Mouse (Mus musculus) right cerebral cortex, adult 2 months (tissue): ENCODE measurements around the gene Lrrc38.
A peak's percentile ranks its signal among the peaks of the same experiment; 100 is the strongest.
"Not testable (repeated sequence)": the region's sequence is repeated elsewhere in the genome, so short reads cannot be mapped to it uniquely, and the experiment has no call there.

ENCODE experiments used
- DNase-seq, 2 experiments: peaks; one replicate each; pipeline ENCODE4 v3.0.0; 2021 to 2022; ENCODE audit warnings: low spot score in 2 of 2

Gene Lrrc38

GRCm38 (mm10) chr4:143349484-143349906 is at the start of gene Lrrc38:
TSS of gene Lrrc38 (plus strand) at chr4:143349757.
- DNase-seq = no peak

DNA sequence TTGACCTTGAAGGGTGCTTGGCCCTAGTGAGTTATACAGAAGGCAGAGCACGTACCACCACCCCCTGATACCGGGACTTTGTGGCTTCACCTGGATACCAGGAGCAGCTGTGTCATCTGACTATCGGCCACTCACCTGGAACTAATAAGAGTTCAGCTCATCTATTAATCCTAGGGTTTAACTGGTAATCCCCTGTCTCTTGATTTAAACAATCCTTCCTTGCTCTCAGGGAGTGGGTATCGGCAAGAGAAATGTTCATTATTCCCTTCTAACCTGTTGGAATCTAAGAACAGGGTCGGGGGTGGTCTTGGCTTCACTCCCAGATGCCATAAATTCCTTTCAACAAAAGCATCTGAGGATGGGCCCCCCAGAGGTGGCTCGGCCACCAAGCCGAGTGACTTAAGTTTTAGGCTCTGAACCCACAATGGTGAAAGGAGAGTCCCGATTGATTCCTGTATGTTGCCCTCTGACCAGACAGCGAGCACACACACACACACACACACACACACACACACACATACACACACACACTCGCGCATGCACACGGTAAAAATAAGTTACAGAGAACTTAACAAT is 49.4 kb upstream of the Lrrc38 start:
- DNase-seq = no peak

GRCm38 (mm10) chr4:143301042-143301441 is 48.5 kb upstream of the Lrrc38 start:
- no peak for DNase-seq

GRCm38 (mm10) chr4:143301875-143302274 is 47.7 kb upstream of the Lrrc38 start:
- DNase-seq = no peak

DNA sequence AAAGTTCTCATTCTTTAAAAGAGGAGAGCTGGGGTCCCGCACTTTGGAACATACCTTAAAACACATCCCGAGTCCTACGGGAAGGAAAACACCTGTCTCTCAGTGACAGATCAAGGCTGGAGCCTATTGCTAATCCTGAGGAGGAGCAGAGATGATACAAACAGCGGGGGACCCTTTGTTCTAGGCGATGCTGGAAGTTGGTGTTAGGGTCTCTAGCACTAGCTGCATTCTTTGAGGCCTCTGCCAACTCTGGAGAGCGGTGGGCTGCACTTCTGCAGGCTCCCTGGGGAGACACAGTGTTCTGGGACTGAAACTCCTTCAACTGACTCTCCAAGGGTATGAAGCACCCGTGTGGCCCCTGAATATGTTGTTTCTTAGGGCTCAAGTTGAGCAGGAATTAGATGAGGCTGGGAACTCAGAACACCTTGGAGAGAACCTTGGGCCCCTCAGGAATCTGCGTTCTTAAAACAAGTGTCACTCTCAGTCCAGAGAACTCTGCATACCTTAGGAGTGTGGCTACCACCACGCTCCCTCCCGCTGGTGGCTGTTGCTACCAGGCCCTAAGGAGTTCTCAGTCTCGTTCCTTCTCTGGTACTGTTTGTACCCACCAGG is 47.2 kb upstream of the Lrrc38 start:
- DNase-seq = no peak

DNA sequence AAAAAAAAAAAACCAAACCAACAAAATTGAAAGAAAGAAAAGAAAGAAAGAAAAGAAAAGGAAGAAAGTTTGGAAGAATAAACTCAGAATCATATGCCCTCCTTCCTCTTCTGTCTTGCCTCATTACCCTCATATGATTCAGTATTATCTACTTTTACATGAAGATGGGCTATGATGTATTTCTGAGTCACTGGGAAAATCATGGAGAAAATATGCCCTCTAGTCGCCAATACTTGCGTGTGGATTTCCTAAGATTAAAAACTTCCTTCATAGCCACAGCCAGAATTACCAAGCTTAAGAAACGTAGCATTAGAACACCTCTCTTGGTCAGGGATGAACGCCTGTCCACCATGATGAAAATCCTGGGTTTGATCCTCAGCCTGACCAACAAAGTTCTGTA is 44.5 kb upstream of the Lrrc38 start:
- no peak for DNase-seq

GRCm38 (mm10) chr4:143305987-143306772 is 43.4 kb upstream of the Lrrc38 start:
- no peak for DNase-seq

DNA sequence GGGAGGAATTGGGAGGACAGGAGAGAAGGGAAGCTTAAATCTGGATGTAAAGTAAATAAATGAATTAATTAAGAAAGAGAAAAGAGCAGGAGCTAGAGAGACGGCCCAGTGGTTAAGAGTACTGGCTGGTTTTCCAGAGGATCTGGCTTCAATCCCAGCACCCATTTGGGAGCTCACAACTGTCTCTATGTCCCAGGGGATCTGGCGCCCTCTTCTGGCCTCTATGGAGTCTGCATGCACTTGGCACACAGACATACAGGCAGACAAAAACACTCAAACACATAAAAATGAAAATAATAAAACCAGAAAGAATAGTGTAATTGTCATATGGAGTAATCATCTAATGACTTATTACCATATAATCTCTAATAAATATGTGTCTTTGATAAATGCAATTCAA is 38.2 kb upstream of the Lrrc38 start:
- DNase-seq = peak in 1 of 2 experiments; percentile 44

DNA sequence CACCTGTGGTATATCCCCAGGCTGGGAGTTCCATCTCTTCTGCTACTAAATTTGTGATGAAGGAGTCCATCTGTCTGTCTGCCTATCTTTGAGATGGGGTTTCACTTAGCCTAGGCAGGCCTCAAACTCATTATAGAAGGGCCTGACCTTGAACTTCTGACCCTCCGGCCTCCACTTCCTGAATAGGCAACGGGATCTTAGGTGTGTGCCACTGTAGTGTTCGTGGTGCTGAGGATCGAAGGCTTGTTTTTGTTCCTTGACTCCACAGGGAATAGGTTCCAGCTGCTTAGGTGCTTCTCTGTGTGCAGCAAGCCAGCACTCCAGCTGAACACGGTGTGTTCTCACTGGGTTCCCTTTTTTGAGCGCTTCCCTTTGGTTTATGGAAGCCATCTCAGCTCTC is 36.3 kb upstream of the Lrrc38 start:
- DNase-seq = no peak

DNA sequence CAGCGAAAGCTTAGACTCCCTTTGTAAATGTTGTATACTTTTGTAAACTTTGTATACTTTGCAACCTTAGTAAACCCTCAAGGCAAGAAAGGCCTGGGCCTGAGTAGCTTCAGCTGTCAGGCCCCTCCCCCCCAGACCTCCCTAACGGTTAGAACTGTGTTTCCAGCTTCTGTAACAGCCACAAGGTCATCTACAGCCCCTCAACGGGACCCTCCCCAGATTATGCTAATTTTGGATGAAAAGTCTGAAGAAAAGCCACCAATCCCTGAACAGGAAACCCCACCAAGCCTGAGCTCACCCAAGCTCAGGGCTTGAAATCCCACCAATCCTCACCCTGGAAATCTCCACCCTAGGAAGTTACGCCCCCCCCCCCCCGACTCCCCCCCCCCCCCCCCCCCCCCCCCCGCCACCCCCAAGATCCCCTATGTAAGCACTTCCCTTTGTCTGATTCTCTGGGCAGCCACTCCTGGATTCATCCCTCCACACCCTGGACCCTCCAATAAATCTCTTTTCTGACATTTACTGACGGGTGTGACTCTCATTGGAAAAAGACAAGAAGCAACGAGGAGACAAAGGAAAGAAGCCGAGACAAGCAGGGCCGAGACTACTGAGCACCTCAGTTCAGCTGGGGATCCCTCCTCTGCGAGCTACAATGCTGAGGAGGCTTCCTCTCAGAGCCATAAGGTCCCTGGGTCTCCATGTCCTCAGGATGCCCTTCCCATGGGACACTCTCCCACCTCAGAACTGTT is 25.2 kb upstream of the Lrrc38 start:
- no peak for DNase-seq

- no peak for DNase-seq
Observed at GRCm38 (mm10) chr4:143324925-143325624, 24.5 kb upstream of the Lrrc38 start.

DNA sequence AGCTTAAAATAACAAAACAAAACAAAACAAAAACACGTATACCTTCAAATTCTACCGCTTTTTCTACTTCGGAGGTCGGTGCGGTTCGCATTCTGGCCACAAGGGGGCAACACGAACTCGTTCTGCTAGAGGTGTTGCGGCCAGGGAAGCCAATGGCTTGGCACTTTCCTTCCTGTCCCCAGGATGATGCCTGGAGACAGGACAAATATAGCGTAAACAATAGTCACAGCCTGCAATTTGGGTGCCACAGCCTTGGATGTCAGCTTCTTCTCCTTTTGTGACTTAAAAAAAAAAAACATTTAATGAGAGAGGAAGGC is 24.0 kb upstream of the Lrrc38 start:
- peak; percentile 90 for DNase-seq

DNA sequence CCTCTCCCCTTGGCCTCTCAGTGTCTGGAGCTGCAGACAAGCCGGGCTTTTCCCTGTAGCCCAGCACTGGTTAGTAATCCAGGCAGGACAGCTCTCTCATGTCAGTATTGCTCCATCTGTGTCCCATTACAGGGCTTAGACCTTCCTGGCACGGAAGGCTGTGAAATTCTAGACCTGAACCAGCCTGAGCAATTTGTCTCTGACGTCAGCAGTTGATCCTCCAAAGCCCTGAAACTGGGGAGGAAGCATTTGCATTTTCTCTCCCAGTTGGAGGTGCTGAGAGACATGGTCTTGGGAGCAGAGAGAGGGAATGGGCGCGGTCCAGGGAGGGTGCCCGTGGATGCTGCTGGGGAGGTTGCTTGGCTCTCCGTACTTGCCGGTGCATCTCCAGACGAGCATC is 19.0 kb upstream of the Lrrc38 start:
- DNase-seq = no peak

- DNase-seq = no peak
Observed at GRCm38 (mm10) chr4:143331787-143332186, 17.8 kb upstream of the Lrrc38 start.

GRCm38 (mm10) chr4:143334145-143334544 is 15.4 kb upstream of the Lrrc38 start:
- no peak for DNase-seq

GRCm38 (mm10) chr4:143334995-143335394 is 14.6 kb upstream of the Lrrc38 start:
- DNase-seq = no peak

DNA sequence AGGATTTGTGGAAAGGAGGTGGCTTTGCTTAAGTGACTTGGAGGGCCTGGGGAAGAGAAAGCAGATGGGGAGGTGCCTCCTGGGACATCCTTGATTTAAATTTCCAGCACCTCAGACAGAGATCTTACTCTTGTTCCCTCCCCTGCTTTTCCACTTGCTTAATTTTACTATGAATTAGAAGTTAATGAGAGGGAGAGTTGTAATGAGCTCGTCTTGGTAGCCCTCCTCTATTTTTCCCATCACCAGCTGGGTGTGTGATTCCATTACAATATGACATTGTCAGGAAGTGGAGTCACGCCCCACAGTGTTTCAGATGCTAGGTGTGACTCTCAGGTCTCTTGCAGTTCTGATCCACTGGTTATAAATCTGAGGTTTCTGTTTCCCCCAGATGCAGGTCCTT is 13.5 kb upstream of the Lrrc38 start:
- DNase-seq = no peak

DNA sequence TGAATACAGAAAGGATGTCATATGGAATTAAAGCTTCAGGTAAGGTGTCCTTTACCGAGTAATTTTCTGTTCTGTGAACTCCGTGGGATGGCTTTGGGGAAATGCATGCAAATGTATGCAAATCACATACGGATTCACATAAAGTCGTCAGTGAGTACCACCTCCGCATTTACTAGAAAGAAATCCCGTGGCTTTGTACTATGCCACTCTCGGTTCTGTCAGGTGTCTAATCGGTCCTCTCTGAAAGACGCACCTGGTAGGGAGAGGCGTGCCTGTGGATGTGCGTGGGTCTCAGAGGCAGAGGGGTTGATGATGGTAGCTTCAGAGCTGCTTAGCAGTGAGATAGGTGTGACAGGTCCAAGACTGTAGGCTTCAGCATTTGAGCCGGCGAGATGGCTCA is 9.7 kb upstream of the Lrrc38 start:
- peak in 1 of 2 experiments; percentile 18 for DNase-seq

DNA sequence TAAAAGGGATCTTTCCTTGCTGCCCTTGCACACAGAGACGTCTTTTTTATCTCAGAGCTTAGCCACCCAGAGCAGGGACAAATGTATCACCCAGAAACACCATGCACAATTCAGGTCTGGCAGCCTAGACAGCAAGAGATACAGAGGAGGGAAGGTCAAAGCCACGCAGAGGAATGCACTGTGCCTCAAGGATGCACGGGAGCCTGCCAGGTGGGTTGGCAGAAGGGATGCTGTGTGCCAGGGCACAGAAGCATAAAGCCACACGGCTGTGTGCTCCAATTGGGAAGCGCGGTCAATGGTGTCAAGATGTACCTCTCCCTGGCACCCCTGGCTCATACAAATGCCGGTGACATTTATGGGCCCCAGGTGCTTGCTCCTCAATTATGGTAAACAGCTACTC is 8.1 kb upstream of the Lrrc38 start:
- no peak for DNase-seq

DNA sequence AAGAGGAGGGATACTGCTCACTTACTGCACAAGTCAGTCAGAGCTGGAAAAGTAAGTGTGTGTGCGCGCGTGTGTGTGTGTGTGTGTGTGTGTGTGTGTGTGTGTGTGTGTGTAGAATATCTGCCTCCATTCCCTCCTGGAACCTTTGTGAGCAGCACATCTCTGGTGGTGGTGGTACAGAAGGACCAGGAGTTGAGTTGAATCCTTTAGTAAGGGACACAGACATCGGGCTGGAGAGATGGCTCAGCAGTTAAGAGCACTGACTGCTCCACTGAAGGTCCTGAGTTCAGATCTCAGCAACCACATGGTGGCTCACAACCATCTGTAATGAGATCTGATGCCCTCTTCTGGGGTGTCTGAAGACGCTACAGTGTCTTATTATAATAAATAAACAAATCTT is 4.1 kb upstream of the Lrrc38 start:
- DNase-seq = not testable (repeated sequence)

GRCm38 (mm10) chr4:143348678-143349077 is 879 bp upstream of the Lrrc38 start:
- no peak for DNase-seq
